Mouse (Mus musculus) right cerebral cortex, postnatal 4 days (tissue): ENCODE data around the gene Kank3.
A peak's percentile ranks its signal among the peaks of the same experiment; 100 is the strongest.
"Not testable (repeated sequence)": the region's sequence is repeated elsewhere in the genome, so short reads cannot be mapped to it uniquely, and the experiment has no call there.

ENCODE experiments used
- DNase-seq: peaks from one replicate; pipeline ENCODE4 v3.0.0-alpha.2; 2022

Gene Kank3

DNA sequence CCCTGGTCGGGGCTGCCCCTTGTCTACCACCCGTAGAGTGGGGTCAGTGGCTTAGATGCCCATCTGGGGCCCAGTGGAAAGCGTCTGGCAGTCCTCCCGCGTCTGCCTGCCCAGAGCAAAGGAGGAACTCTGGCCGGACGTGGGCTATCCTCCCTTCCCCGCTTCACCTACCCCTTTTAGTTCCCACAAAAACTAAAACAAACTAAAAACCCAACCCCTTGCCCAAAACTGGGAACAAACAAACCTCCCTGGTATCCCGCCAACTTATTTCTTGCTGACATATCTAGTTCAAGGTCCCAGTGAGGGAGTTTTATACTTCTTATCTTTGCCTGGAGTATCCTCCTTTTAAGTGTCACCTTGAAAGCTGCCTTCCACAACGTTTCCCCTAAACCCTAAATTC, 2.1 kb upstream of the Kank3 start:
- DNase-seq = no peak

GRCm38 (mm10) chr17:33811142-33811516, 810 bp downstream of the Kank3 start:
- DNase-seq = no peak

- no peak for DNase-seq
These were observed 2.2 kb downstream of the Kank3 start for GRCm38 (mm10) chr17:33812475-33812874.

DNA sequence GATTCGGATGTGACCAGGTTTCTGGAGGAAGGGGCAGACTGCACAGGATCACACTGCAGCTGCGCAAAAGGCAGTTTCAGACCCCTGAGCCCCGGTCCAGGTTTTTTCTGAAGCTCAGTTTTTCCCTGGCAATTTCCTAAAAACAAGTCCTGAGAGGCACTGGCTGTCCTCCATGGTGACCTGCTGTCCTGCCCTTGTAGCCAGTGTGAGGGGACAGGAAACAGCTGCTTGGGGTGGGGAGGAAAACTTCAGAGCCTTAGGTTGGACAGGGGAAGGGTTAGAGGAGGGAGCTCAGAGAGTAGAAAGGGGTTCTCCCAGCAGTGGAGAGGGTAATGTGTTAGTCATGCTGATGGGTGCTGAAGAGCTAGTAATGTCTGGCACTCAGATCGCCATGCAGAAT, 2.7 kb downstream of the Kank3 start:
- DNase-seq = no peak

DNA sequence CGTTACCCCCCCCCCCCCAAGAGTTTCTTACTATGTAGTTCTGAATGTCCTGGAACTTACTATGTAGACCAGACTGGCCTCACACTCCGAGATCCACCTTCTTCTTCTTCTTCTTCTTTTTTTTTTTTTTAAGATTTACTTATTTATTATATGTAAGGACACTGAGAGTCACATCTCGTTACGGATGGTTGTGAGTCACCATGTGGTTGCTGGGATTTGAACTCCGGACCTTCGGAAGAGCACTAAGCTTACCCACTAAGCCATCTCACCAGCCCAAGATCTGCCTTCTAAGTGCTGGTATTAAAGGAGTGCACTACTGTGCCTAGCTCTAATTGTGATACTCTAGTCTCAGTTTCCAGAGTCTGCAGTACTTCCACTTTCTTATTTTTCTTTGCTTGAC, 5.1 kb downstream of the Kank3 start:
- DNase-seq = no peak

DNA sequence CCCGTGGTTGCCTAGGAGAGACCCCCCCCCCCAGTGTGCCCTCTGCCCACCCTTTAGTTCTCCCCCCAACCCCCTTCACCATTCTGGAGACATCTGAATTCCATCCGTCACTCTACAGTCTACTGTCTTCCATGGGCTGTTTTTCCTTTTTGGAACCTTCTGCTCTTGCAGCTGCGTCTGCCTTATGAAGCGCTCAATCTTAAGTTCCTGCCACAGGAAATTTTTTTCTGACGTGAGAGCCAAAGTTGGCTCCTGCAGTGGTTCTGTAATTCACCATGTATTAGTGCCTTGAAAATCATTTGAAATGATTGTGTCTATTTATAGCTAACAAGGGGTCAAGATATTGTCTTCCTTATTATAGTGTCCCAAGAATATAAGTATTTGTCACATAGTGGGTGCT, 6.3 kb downstream of the Kank3 start:
- no peak for DNase-seq

DNA sequence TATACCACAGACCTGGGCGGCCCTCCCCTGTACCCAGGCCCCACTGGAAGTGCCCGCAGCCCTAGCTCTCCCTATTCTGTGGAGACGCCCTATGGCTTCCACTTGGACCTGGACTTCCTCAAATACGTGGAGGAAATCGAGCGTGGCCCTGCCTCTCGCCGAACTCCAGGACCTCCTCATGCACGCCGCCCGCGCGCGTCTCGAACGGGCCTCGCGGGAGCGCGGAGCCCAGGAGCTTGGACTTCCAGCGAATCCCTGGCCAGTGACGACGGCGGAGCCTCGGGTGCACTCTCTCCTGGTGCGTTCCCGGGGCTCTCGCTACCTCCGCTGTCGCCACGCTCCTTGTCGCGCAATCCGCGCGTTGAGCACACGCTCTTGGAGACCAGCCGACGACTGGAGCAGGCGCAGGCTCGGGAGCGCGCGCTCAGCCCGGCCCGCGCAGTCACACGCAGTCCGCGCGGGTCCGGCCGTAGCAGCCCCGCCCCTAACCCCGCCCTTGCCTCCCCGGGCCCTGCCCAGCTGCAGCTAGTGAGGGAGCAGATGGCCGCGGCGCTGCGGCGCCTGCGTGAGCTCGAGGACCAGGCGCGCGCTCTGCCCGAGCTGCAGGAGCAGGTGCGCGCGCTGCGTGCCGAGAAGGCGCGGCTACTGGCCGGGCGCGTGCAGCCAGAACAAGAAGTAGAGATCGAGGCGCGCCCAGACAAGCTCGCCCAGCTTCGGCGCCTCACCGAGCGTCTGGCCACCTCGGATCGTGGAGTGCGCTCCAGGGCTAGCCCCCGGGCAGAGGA, 7.1 kb downstream of the Kank3 start:
- peak; percentile 90 for DNase-seq

GRCm38 (mm10) chr17:33817969-33818643, 7.8 kb downstream of the Kank3 start:
- no peak for DNase-seq

DNA sequence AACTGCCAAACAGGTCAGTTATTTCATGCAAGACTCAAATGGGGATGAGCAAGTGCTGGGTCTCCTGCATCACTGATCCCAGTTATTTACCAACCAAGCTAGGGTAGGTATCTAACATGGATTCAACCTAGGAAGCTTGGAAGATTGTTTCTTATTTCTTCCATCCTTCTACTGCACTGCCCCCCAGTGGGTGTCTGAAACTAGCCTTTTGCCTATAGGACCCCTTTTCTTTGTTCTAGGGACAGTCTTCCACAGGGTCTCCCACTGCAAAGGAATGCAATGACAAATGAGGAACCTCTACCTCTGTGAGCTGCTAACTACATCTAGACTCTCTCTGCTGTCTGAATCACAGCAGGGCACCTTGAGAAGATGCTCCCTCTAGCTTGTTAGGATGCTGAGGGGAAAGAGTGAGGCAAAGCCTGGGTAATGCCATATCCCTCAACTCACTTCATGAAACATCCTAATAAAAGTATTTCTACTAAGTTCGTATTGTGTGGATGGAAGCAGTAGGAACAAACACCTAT, 12.2 kb downstream of the Kank3 start:
- DNase-seq = no peak

- not testable (repeated sequence) for DNase-seq
These were observed 12.9 kb downstream of the Kank3 start for GRCm38 (mm10) chr17:33823171-33823570.

DNA sequence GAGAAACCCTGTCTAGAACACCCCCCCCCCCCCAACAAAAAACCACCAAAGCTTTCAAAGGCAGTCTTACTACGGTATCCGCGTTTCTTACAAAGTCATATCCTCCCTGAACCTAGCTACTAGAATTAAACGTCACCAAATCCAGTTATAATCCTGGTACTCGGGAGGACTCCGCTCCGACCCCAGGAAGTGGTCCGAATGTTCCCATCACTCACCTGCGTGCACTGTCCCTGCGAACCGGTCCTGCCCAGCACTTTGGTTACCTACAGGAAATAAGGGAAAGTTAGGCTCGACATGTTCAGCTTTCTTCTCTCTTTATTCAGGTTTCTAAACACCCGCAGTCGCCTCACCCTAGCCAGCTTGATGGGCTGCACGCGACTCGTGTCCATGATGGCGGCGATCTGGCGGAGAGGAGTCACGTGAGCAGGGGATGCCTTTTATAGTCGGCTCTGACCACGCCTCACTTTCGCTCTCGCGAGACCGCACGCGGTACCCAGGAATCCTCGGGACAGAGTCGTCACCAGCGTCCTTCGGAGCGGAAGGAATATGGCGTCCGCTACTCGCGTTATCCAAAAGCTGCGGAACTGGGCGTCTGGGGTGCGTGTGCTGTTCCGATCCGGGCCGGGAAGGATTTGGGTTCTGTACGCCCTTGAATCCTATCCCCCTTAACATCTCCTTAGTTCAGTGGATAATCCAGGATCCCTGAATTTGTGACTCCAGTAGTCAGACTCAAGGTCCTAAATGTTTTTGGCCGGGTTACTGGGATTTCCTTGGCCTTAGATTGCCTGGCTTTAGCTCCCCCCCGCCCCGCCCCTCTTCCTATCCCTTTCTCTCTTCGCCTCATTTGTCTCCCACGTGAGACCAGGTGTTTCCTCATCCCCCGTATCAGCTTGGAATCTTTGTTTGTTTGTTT, 14.0 kb downstream of the Kank3 start, which contains the start of the genes Rps28 and Ndufa7:
Rps28 (minus strand) TSS at position 479 of the 913 bp plus-strand sequence.
Ndufa7 (plus strand) TSS at position 489 of the 913 bp plus-strand sequence.
- peak; percentile 93 for DNase-seq

DNA sequence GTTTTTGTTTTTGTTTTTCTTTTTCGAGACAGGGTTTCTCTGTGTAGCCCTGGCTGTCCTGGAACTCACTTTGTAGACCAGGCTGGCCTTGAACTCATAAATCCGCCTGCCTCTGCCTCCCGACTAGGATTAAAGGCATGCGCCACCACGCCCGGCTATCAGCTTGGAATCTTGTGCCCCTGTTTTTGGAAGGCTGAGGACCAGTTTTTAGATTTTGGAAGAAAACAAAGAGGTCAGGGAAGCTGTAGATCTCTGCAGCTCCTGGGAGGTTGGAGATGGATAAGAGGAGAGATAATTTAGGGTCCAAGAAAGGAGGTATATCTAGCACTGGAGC, 14.6 kb downstream of the Kank3 start:
- DNase-seq = not testable (repeated sequence)

- DNase-seq = no peak
These were observed 15.1 kb downstream of the Kank3 start for GRCm38 (mm10) chr17:33825462-33825861.

- peak; percentile 68 for DNase-seq
These were observed 16.5 kb downstream of the Kank3 start for GRCm38 (mm10) chr17:33826850-33827249.

DNA sequence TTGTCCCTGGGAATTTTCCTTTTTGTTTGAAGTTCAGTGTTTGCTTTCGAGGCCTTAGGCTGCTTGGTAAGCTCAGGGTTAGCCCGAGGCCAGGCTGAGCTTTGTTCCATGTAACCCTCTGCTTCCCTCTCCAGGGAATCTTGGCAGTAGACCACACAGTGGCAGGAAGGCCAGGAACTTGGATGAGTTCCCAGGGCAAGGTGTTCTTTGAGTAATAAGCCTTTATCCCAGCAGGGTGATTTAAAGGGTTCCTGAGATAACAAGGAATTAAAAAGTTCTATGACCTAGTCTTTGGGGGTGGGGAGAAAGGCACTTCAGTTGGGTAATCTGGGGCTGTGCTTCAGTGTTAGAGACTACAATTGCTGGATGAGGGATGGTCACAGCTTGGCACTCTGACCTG, 18.6 kb downstream of the Kank3 start:
- no peak for DNase-seq

GRCm38 (mm10) chr17:33829561-33829960, 19.2 kb downstream of the Kank3 start:
- no peak for DNase-seq

GRCm38 (mm10) chr17:33842966-33843795, 32.9 kb downstream of the Kank3 start, which contains the start of gene Cd320:
Cd320 (plus strand) TSS chr17:33843091.
- DNase-seq = peak; percentile 90

DNA sequence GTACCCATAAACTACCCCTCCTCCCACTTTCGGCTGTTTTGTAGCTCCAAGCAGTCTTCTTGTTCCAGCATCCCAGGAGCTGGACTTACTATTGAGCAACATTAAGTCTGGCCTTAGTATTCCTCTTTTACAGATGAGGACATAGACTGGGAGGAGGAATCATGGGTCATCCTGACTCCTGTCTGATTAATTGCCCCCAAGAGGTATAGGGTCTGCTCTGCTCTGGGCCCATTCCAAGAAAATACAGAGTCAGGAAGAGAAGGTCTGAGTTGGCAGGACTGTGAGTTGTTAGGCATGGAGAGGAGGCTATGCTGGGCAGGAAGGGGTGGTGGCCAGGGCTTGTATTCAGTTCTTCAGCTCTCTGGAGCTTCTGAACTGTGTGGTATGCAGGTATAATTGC, 33.9 kb downstream of the Kank3 start:
- no peak for DNase-seq

DNA sequence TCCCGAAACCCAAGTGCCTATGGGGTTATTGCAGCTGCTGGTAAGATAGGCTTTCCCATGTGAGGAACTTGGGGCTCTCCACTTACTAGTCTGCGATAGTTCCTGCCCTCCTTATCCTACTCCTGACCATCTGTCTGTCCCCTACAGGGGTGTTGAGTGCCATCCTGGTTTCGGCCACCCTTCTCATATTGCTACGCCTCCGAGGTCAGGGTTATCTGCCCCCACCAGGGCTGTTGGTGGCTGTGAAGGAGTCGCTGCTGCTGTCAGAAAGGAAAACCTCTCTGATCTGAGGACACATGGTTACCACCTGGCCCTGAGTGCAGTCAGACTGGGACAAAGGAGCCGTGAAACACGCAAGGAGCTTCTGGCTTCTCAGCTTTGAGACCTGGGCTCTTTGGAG, 37.8 kb downstream of the Kank3 start:
- DNase-seq = no peak

GRCm38 (mm10) chr17:33851331-33851730, 41.0 kb downstream of the Kank3 start:
- no peak for DNase-seq

DNA sequence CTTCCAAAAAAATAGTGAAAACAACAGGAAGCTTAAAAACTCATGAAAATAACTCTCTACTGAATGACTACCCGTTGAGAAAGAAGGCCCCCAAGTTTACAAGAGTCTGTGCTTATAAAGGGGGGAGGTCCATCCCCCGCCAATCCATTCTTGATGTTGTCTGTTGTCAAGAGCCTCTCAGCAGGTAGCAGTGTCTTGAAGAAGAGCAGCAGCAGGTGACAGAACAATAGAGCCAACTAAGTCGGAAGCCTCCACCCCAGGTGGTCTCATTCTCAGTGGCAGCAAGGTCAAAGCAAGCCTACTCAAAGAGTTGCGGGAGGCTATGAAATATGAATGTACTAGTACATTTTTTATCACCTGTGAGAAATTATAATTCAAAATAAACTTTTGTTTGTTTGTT, 47.5 kb downstream of the Kank3 start:
- no peak for DNase-seq
